Mouse (Mus musculus) midbrain, embryonic 14.5 days (tissue): ENCODE data around the gene Pank3. TPM values are rescaled to one million over a fixed set of nuclear protein-coding genes. Genes with fewer than 3 reads are reported as not detected.
"Not testable (repeated sequence)": the region's sequence is repeated elsewhere in the genome, so short reads cannot be mapped to it uniquely, and the experiment has no call there.

Source experiments
- ATAC-seq: fragments of 200-750 bp; cut with Nextera tagmentation; 2 replicates; pipeline ENCODE4 v1.8.0; 2017; ENCODE audit warnings: moderate number of reproducible peaks, moderate library complexity; ENCODE audit not compliant: low FRiP score, low TSS enrichment
- DNase-seq: peaks from one replicate; pipeline ENCODE4 v3.0.0-alpha.2; 2015
- H3K27ac ChIP-seq: fragments of 300-500 bp; sonication (generic); replicated peaks from 2 replicates; pipeline ENCODE4 v1.5.1; 2014; ENCODE audit warnings: mild to moderate bottlenecking, low read depth, low read length, moderate library complexity
- H3K27me3 ChIP-seq: fragments of 300-500 bp; sonication (generic); 2 replicates; pipeline ENCODE4 v1.6.1; 2014; ENCODE audit warnings: low read length, control low read depth, mixed read lengths; ENCODE audit not compliant: control insufficient read depth, insufficient read depth
- H3K36me3 ChIP-seq: fragments of 300-500 bp; sonication (generic); 2 replicates; pipeline ENCODE4 v1.6.1; 2014; ENCODE audit warnings: low read length, control low read depth; ENCODE audit not compliant: control insufficient read depth, insufficient read depth
- H3K4me1 ChIP-seq: fragments of 300-500 bp; sonication (generic); 2 replicates; pipeline ENCODE4 v1.6.1; 2014; ENCODE audit warnings: mild to moderate bottlenecking, antibody characterized with exemption, low read length, control low read depth; ENCODE audit not compliant: control insufficient read depth, insufficient read depth
- H3K4me2 ChIP-seq: fragments of 300-500 bp; sonication (generic); 2 replicates; pipeline ENCODE4 v1.6.1; 2014; ENCODE audit warnings: mild to moderate bottlenecking, low read length, moderate library complexity
- H3K4me3 ChIP-seq: fragments of 300-500 bp; sonication (generic); replicated peaks from 2 replicates; pipeline ENCODE4 v1.5.1; 2014; ENCODE audit warnings: low read depth, low read length
- H3K9ac ChIP-seq: fragments of 300-500 bp; sonication (generic); replicated peaks from 2 replicates; pipeline ENCODE4 v1.6.1; 2014; ENCODE audit warnings: mild to moderate bottlenecking, low read length, moderate library complexity
- H3K9me3 ChIP-seq: fragments of 300-500 bp; sonication (generic); 2 replicates; pipeline ENCODE4 v1.6.1; 2016; ENCODE audit warnings: low read length, control low read depth, mixed read lengths; ENCODE audit not compliant: control insufficient read depth
- WGBS: fragments of 180-500 bp; shearing (Covaris S2); extraction: QIAGEN DNeasy Blood & Tissue Kit; methylation state at CpG from one replicate; pipeline ENCODE4 v1.1.7; 2014; 5-methylcytosine and 5-hydroxymethylcytosine counted together
- polyA plus RNA-seq: library from polyadenylated mRNA; unstranded; fragments of >200 nt; fragmentation: Nextera tagmentation; extraction: Ambion mirVana; gene quantifications from 2 replicates; pipeline ENCODE4 v1.2.1, GENCODE M21; 2014

The Pank3 gene
- polyA plus RNA-seq, 1 experiment from 2014 or later, result 36.8 TPM

DNA sequence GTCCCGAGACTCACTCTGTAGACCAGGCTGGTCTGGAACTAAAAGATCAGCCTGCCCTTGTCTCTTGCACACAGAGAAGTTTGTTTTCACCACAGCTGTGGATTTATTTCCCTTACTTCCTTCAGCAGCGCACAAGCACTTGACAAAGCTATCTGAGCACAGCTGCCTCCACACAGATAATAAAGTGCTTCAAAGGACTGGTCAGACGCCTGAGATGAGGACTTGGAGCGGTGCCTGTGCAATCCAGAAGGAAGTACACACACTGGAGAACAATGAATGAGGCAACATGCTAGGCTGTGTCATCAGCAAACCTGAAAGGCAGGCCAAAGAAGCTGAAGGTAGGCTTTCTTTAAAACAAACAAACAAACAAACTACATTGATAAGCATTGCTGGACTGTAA, 62.9 kb downstream of the Pank3 start:
- Histone ChIP-seq H3K4me3 (no peak overlapping the region), H3K4me1 (peaks cover 6% of the 10 kb centered on the region), H3K9ac (no peak overlapping the region), H3K27ac (no peak overlapping the region), H3K27me3 (no peaks in the 10 kb centered on the region), H3K4me2 (no peak overlapping the region), H3K9me3 (no peaks in the 10 kb centered on the region), H3K36me3 (peaks cover 53% of the 10 kb centered on the region)
- WGBS, result 88% methylated on average over 4 of the region's 4 CpGs
- no peak for ATAC-seq
- DNase-seq, result no peak

DNA sequence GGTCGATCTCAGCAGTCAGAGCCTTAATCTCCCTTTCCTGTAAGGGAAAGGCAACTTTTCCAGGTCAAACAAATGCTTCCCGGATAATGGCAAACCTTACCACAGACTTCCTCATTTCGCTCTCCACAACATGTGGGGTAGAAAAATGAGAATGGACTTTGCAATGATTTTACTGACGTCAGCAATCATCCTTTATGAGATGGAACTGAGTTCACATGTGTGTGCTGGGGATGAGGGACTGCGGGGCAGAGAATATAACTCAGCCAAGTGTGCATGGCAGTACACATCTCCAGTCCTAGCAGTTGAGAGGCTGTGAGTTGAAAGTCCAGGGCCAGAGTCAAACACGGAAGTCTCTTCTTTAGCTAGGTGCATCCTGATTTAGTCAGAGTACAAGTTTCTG, 64.0 kb downstream of the Pank3 start:
- ATAC-seq, result no peak
- 93% methylated on average over 6 of the region's 6 CpGs for WGBS
- no peaks in the 10 kb centered on the region for H3K9me3 ChIP-seq
- DNase-seq, result no peak
- H3K36me3 ChIP-seq, result peaks cover 41% of the 10 kb centered on the region
- peak overlapping the region; percentile 91 for H3K4me3 ChIP-seq
- H3K27ac ChIP-seq, result no peak overlapping the region
- H3K4me1 ChIP-seq, result peaks cover 6% of the 10 kb centered on the region
- peak overlapping the region; percentile 88 for H3K4me2 ChIP-seq
- H3K27me3 ChIP-seq, result no peaks in the 10 kb centered on the region
- H3K9ac ChIP-seq, result no peak overlapping the region

DNA sequence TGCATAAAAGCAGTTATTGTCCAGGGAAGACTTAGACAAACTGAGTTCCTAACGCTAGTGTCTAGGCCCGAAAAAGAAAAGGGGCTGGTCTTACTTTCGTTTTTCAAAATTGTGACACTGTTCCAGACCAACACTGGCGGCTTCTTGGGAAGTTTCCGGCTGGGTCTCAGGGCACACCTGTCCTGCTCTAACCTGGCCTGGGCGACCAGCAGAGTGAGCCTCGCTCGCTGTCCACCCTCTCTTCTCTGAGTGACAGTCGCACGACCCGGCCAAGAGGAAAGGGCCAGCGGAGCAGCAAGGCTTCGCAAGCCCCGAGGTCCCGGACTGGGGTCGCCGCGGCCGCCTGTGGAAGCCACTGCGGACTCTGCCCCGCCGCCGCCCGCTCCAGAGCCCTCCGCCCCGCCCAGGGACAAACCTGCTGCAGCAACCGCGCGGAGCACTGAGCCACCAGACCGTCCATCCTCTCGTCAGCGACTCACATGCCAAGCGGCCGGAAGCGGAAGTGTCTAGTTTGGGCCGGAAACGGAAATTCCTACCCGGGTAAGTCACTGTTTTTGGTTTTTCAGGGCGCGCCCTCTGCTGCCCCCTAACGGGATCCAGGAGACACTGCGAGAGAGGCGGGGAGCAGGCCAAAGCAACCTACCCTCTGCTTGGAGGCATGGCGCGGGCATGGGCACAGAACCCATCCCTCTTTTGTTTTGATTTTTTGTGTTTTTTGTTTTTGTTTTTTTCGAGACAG, 64.9 kb downstream of the Pank3 start, which contains the start of gene Rars:
TSS of gene Rars (minus strand) at position 485 of the 739 bp plus-strand sequence.
- Histone ChIP-seq H3K27me3 (no peaks in the 10 kb centered on the region), H3K27ac (0 out of 2 replicates have a peak within 1 kb of the TSS, but pooled peaks have one; percentile 45), H3K9me3 (no peaks in the 10 kb centered on the region), H3K4me1 (peaks cover 9% of the 10 kb centered on the region), H3K9ac (peak within 1 kb of the TSS; percentile 77), H3K4me3 (peak within 1 kb of the TSS; percentile 91), H3K4me2 (peak within 1 kb of the TSS; percentile 88), H3K36me3 (peaks cover 32% of the 10 kb centered on the region)
- ATAC-seq (peak; percentile 78), DNase-seq (peak; percentile 96)
- 3% methylated on average over 46 of the region's 46 CpGs for WGBS

DNA sequence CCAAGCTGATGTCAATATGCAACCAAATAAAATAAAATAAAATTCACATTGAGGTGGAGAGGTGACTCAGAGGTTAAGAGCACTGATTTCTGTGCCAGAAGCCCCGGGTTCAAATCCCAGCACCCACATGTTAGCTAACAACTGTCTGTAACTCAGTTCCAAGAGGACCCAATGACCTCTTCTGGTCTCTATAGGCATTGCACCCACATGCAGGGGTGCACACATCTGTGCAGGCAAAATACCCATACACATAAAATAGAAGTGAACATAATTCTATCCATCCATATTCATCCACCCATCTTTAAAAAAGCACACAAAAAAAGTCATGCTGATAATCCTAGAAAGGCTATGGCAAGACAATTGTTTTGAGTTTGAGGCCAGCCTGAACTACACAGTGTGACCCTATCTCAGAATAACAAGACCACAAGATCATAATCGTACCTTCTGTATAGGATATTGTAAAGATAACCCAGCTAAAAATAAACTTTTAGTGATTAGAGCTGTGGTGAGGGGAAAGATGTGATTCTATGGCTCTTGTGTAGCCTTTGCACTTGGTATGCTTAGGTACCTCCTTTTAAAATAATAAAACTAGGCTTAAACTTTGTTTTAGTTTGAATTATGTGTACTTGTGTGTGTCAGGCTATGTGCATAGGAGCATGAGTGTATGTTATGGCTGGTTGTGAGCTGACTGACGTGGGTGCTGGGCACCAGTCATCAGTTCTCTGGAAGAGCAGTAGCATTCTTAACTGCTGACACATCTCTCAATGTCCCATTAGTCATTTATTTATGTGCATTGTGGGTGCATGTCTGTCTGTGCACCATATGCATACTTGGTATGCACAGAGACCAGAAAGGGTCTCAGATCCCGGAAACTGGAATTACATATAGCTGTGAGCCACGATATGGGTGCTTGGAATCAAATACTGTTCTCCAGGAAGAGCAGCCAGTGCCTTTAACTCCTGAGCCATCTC, 68.2 kb downstream of the Pank3 start:
- peaks cover 9% of the 10 kb centered on the region for H3K4me1 ChIP-seq
- WGBS, result 95% methylated on average over 5 of the region's 5 CpGs
- DNase-seq (no peak), ATAC-seq (no peak)
- 0 out of 2 replicates have a peak overlapping the region, but pooled peaks have one; percentile 61 for H3K27ac ChIP-seq
- no peak overlapping the region for H3K9ac ChIP-seq
- no peaks in the 10 kb centered on the region for H3K27me3 ChIP-seq
- H3K36me3 ChIP-seq, result peaks cover 11% of the 10 kb centered on the region
- H3K4me2 ChIP-seq, result peak overlapping the region; percentile 53
- 0 out of 2 replicates have a peak overlapping the region, but pooled peaks have one; percentile 20 for H3K4me3 ChIP-seq
- no peaks in the 10 kb centered on the region for H3K9me3 ChIP-seq

GRCm38 (mm10) chr11:35838345-35839338, 69.4 kb downstream of the Pank3 start:
- Histone ChIP-seq H3K4me3 (peak overlapping the region; percentile 20), H3K27ac (peak overlapping the region; percentile 37; the same call in 1 of the 2 replicates), H3K9me3 (no peaks in the 10 kb centered on the region), H3K4me1 (peaks cover 6% of the 10 kb centered on the region), H3K27me3 (no peaks in the 10 kb centered on the region), H3K9ac (peak overlapping the region; percentile 27; the same call in 1 of the 2 replicates), H3K4me2 (peak overlapping the region; percentile 53), H3K36me3 (peaks cover 8% of the 10 kb centered on the region; the same call in 1 of the 2 replicates)
- peak; percentile 88 for DNase-seq
- WGBS, result 14% methylated on average over 28 of the region's 28 CpGs
- ATAC-seq, result peak; percentile 81

DNA sequence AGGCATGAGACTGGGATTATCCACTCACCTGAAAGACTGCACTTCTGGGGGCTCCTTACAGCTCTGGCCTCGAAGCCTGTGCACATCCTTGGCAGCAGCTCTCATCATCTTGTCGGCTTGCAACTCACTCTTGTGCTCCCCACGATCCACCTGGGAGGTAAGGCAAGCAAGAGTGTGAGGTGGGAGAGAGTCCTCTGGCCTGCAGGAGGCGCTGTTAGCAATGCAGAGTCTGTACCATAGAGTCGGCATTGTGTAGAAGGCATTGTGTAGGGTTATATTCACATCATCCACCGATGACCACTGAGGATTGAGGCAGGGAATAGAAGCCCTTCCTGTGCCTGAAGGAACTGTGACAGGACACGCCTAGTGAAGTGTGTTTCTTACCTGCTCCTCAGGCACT, 71.0 kb downstream of the Pank3 start:
- no peak overlapping the region for H3K9ac ChIP-seq
- 0 out of 2 replicates have a peak, but pooled peaks cover 4% of the 10 kb centered on the region for H3K4me1 ChIP-seq
- H3K4me2 ChIP-seq, result no peak overlapping the region
- no peaks in the 10 kb centered on the region for H3K27me3 ChIP-seq
- ATAC-seq (no peak), DNase-seq (no peak)
- H3K4me3 ChIP-seq, result no peak overlapping the region
- H3K36me3 ChIP-seq, result peaks cover 8% of the 10 kb centered on the region; the same call in 1 of the 2 replicates
- H3K27ac ChIP-seq, result peak overlapping the region; percentile 52; the same call in 1 of the 2 replicates
- H3K9me3 ChIP-seq, result no peaks in the 10 kb centered on the region
- WGBS, result 82% methylated on average over 7 of the region's 7 CpGs

DNA sequence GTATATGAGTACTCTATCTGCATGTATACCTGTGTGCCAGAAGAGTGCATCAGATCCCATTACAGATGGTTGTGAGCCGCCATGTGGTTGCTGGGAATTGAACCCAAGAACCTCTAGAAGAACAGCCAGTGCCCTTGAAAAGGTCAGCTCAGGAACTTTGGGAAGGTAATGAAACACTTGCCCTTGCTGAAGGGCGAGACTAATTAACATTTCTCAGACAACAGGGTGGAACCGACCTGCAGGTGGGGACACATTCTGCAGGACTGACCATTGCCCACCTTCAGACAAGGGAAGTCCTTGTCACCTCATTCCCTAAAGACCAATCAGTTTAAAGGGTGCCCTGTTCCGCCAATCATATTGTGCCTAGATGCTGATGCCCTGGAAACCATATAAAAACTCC, 71.5 kb downstream of the Pank3 start:
- H3K27me3 ChIP-seq, H3K4me3 ChIP-seq, H3K9ac ChIP-seq, H3K36me3 ChIP-seq, H3K4me1 ChIP-seq, H3K9me3 ChIP-seq, H3K27ac ChIP-seq, DNase-seq, H3K4me2 ChIP-seq, ATAC-seq: not testable (repeated sequence)
- WGBS, result 96% methylated on average over 4 of the region's 4 CpGs
